Mouse (Mus musculus): Measurements from ENCODE around the gene Guca1a. TPM values are rescaled to one million over a fixed set of nuclear protein-coding genes. Genes with fewer than 3 reads are reported as not detected.

Gene Guca1a
- total RNA-seq, 1 experiment from 2014 or later, result 2.2 TPM

Other genes starting within 250 kb of the Guca1a start
- 47.5 and 53.5 TPM in 2 replicates for gene Mrps10, start 31.7 kb downstream of the Guca1a start, total RNA-seq (2021)
- gene Guca1b, start 15.2 kb downstream of the Guca1a start, total RNA-seq (2021), result 1.6 and 3.2 TPM in 2 replicates
- 0.73 and 0.86 TPM in 2 replicates for gene AI661453, start 36.0 kb upstream of the Guca1a start, total RNA-seq (2021)
- not detected in 2 replicates for gene 1700001C19Rik, start 36.8 kb upstream of the Guca1a start, total RNA-seq (2021)
- gene Taf8, start 101.7 kb upstream of the Guca1a start, total RNA-seq (2021), result 21.1 and 25.7 TPM in 2 replicates
- 385 and 429 TPM in 2 replicates for gene Ccnd3, start 104.5 kb upstream of the Guca1a start, total RNA-seq (2021)
- 15.5 and 22.0 TPM in 2 replicates for gene Bysl, start 210.9 kb upstream of the Guca1a start, total RNA-seq (2021)
- gene Med20, start 211.0 kb upstream of the Guca1a start, total RNA-seq (2021), result 38.7 and 40.5 TPM in 2 replicates
- 1.4 and 3.9 TPM in 2 replicates for gene Gm20517, start 211.0 kb upstream of the Guca1a start, total RNA-seq (2021)
- gene Usp49, start 230.1 kb upstream of the Guca1a start, total RNA-seq (2021), result 8.8 and 9.3 TPM in 2 replicates

Data from adrenal gland, postnatal 25 days (tissue).